Mouse (Mus musculus) cerebral cortex, adult 2 months (tissue): ENCODE data around the gene Prkce.

ENCODE experiments used
- WGBS: fragments of 180-500 bp; shearing (Covaris S2); methylation state at CpG from one replicate; pipeline ENCODE4 v1.1.7; 2018; 5-methylcytosine and 5-hydroxymethylcytosine counted together

Prkce gene

GRCm38 (mm10) chr17:86167320-86168230 lies at the start of gene Prkce:
Gene Prkce, plus strand, starts transcription at chr17:86167785.
- WGBS = under 1% methylated on average over 110 of the region's 115 CpGs

GRCm38 (mm10) chr17:86123146-86123545 lies 44.4 kb upstream of the Prkce start:
- WGBS = 91% methylated on average over 3 of the region's 3 CpGs

DNA sequence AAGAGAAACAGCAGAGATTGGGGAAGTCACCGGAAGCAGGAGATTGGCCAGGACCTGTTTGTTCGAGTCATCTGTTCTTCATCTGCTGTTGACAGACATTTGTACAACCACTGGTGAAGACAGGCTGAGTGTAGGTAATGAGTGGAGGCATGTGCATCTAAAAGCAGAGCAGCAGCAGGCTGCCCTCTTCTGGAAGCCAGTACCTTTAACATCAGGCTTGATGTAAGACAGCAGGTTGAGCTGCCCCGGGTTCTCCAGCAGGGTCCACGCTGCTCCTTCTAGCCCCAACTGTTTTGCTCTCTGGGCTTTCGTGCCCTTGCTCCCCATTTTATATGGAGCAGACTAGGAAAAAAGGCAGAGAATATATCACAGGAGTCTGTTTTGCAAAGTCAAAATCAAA lies 41.7 kb upstream of the Prkce start:
- 86% methylated on average over 5 of the region's 5 CpGs for WGBS

DNA sequence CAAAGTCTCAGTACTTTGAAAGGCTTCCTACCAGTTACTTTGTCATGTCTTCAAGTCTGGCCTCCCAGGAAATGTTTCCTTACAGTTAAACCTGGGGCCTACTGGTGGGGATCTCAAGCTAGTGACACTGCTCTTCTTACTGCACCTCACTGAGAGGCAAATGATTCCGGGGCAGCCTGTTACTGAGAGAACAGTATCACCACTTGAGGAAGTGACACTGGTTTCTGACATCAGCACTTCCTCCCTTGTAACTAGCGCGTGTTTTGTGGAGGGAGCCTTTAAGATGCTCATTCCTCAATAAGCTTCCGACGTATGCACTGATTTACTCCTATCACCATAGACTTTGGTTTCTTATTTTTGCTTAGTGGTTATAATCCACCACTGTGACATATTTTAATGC lies 39.4 kb upstream of the Prkce start:
- WGBS = 91% methylated on average over 5 of the region's 5 CpGs

DNA sequence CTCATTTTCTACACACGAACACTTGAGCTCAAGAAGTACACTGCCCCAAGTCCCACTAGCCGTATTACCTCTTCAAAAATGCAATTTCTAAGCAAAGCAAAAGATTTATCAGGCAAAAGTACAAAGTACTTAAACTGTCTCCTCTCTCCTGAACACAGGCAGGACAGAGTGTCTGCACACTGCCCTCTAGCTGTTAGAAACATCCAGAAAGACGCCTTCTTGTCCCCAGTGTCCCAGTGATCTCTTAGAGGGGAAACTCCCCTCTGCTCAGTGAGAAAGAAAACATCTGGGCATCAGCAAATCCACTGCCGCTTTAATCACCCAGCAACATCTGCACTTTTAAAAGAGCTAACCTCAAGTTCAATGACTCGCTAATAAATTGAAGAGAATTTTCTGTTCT lies 35.1 kb upstream of the Prkce start:
- 81% methylated on average over 5 of the region's 5 CpGs for WGBS

DNA sequence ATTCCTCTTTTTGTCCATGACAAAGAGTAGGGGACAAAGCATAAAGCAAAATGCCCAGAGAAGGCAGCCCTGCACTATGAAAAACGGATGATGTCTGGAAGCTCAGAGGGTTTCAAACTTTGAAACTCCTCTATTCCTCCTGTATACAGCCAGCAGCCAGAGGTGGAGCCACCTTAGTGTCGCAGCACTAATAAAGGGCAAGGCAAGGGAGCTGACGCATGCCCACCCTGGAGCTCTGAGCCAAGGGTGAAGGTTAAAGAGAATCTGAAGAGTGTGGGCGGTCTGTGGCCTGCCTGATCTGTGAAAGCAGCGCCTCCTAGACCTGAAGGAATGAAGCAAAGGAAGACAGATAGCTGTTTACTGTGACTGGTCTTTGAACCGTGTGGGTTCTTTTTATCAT lies 33.1 kb upstream of the Prkce start:
- WGBS = 92% methylated on average over 6 of the region's 6 CpGs

DNA sequence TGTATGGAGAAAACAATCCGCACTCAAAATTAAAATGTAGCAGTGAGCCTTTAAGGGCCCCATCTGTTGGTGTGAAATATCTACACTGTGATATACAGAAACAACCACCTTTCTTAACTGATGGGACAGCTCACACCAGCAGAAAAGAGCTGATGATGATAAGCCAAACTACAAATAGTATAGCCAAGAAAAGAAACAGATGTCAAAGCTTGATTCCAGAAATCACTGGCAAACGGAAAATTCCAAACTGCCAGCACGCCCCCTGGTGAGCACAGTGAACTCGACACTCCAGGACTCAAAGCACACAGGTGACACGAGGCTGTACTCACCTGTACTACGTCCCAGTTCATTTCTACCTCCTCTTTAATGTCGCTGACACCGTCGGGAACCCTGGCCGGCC lies 31.8 kb upstream of the Prkce start:
- WGBS = 78% methylated on average over 10 of the region's 10 CpGs

DNA sequence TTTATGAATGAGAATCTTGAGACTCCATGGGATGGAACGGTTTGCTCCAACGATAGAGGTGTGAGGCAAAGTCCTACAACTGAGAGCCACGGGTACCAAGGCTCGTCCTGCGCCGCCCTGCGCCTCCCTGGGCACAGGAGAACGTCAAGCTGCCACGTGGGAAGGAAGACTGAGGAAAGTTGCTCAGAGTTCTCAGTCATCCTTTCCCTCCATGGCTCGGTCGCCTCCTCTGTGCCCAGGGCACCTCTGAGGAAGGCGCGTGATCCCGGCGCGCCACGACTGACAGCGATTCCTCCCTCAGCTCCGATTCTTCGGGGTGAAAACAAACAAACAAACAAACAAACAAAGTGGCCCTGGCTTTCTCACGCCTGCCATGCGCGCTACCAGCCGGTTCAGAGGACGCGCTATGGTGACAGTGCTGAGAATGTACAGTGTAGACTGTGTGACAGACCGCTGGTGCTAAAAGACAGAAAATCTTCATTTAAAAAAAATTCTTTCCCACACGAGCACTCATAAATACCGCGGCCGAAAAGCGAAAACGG lies 23.0 kb upstream of the Prkce start:
- WGBS = under 1% methylated on average over 33 of the region's 33 CpGs

DNA sequence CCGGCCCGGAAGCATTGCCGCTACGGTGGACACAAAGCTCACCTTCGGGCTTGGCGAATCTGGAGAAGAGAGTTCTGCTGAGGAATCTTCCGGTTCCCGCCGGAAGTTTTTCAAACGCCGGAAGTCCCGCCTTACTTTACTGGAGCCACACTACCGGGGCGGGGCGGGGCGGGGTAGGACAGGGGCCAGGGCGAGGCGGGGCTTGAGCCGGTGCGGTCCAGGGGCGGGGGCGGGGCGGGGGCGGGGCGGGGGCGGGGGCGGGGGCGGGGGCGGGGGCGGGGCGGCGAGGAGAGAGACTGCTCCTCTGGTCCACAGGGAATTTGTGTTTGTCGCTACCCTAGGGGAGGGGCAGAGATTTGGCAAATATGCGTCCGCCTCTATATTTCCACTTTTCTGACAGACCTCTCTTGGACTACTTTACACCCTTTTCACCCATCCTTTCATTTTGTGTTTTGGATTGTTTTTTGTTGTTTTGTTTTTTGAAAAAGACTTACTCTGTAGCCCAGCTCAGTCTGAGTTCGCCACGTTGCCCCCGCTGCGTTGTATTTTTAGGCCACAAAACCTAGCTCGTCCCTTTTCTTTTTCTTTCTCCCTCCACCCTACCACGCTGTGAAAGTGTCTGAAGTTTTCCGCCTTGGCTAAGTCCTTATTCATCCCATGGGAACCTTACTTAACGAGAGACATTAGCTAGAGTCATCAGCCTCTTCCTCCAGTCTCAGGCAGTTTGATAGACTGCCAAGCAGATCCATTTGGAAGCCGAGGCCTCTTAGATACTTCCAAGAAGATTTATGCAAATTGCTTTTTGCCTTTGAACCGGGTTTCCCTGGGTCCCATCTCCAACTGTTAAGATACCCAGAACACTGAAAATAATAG lies 22.3 kb upstream of the Prkce start, which contains the start of gene Srbd1:
Gene Srbd1, minus strand, starts transcription at position 97 of the 873 bp plus-strand sequence.
- WGBS = 1% methylated on average over 29 of the region's 45 CpGs

- 95% methylated on average over 1 of the region's 1 CpGs for WGBS
Measured at GRCm38 (mm10) chr17:86149726-86150125, 17.9 kb upstream of the Prkce start.

DNA sequence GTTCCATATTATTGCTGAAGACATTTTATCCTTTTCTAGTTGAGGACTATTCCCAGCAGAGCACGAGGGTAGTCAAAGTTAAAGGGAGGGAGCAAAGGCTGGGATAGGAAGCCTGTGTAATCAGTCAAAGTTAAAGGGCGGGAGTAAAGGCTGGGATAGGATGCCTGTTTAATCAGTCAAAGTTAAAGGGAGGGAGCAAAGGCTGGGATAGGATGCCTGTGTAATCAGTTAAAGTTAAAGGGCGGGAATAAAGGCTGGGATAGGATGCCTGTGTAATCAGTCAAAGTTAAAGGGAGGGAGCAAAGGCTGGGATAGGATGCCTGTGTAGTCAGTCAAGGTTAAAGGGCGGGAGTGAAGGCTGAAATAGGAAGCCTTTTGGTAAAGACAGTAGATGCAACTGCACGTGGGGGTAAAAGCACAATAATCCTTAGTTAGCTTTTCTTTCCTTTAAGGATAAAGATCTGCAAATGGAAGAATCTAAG lies 16.7 kb upstream of the Prkce start:
- WGBS = 9% methylated on average over 5 of the region's 5 CpGs

DNA sequence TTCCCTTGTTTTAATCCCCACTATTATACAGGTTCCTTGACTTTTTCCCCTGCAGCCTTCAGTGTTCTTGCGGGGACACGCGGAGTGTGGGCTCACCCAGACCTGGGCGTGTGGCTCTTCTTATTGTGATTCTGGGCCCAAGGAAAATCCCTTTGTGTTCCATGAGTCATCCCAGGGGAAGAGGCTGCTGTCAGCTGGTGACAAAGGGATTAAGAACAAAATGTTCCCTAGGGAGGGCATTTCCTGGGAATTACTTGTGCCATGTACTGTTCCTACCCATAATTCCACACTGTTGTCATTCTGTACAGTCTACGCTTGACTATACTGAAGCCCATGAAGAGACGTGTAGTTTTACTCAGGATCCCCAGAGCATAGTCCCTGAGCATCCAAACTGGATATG lies 10.6 kb upstream of the Prkce start:
- WGBS = 76% methylated on average over 6 of the region's 6 CpGs

DNA sequence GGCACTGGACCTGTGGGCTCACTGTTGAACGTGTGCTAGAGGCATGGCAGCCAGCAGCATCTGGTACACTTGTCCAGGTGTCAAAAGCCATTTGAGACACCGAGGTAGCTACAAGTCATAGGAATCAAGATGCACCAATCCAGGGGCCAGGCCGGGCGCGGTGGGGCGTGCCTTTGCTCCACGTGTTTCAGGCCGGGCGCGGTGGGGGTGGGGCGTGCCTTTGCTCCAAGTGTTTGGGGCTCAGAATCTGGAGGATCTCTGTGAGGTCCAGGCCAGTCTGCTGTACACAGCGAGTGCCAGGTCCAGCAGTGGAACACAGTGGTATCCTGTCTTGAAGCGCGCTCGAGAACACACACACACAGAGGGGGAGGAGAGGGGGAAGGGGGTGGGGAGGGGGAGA lies 4.9 kb upstream of the Prkce start:
- 76% methylated on average over 15 of the region's 15 CpGs for WGBS

DNA sequence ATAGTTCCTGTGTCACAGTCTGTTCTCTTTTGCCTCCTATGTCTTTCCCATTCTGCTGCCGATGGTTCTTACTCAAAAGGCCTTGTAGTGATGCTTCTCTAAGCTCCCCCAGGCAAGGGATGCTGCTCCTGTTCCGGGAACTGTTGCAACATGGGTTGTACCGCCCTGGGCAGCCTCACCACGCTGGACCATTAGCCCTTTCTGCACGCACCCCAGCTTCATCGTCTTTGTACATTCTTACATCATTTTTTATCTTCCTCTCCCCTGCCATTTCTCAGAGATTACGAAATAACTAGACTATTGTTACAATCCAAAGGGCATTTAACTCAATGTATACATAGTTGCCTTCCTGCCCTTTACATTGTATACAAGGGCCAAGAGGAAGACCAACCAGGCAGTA lies 3.2 kb upstream of the Prkce start:
- WGBS = 91% methylated on average over 7 of the region's 7 CpGs

DNA sequence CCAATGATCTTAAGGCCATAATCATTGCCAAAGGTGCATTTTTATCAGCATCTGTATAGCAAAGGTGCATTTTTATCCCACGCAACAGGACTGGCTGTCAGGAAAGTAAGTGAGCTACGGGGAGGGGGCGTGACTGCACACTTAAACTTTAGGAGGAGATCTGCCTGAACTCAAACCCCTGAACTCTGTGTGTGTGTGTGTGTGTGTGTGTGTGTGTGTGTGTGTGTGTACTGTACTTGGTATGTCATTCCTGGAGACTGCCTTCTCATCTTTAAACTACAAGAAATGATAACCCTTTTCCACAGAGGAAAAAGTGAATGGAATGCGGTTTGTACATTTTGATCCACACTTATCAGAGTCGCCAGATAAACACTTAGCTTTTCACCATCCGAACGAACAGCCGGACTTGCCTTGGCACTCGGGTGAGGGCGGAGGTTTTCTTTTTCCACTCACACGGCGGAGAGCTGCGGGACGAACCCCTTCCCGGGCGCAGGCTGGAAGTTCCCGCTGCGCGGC lies 1.5 kb upstream of the Prkce start:
- WGBS = 12% methylated on average over 19 of the region's 19 CpGs

- WGBS = under 1% methylated on average over 46 of the region's 46 CpGs
Measured at GRCm38 (mm10) chr17:86166567-86167319, 842 bp upstream of the Prkce start.

DNA sequence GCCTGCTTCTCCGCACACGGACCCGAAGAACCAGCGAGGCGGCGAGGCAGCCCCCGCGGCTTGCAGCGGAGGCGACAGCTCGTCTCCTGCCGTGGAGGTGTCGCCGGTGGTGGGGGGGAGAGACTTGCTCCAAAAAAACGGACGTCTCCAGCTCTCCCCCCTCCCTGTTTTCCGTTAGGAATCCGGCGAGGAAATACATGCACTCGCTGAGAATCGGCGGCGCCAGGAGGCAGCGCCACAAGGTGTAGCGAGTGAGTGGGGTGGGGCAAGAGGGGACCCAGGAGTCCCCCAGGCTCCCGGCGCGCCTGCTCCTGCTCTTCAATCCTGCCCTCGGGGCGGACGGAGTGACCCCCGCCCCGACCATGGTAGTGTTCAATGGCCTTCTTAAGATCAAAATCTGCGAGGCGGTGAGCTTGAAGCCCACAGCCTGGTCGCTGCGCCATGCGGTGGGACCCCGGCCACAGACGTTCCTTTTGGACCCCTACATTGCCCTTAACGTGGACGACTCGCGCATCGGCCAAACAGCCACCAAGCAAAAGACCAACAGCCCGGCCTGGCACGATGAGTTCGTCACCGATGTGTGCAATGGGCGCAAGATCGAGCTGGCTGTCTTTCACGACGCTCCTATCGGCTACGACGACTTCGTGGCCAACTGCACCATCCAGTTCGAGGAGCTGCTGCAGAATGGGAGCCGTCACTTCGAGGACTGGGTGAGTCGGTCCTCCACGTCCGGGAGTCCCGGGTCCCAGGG lies 821 bp downstream of the Prkce start:
- WGBS = under 1% methylated on average over 64 of the region's 64 CpGs

DNA sequence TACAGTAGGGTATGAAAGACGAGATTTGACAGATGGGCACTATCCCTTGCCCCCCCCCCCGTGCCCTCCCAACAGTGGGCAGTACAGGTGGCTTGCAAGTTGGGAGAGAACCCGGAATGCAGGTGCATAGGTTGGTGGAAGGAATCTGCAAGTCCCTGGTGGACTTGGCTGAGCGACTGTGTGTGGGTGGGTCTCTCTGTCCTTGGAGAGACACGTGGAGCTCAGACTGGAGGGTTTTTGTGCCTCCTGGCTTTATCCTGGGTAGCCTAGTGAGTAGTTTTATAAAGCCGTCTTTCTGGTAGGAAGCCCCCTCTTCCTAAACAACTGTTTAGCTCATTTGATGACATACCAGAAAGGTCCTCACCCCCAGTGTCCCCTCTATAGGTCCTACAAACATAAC lies 1.5 kb downstream of the Prkce start:
- 17% methylated on average over 6 of the region's 6 CpGs for WGBS

DNA sequence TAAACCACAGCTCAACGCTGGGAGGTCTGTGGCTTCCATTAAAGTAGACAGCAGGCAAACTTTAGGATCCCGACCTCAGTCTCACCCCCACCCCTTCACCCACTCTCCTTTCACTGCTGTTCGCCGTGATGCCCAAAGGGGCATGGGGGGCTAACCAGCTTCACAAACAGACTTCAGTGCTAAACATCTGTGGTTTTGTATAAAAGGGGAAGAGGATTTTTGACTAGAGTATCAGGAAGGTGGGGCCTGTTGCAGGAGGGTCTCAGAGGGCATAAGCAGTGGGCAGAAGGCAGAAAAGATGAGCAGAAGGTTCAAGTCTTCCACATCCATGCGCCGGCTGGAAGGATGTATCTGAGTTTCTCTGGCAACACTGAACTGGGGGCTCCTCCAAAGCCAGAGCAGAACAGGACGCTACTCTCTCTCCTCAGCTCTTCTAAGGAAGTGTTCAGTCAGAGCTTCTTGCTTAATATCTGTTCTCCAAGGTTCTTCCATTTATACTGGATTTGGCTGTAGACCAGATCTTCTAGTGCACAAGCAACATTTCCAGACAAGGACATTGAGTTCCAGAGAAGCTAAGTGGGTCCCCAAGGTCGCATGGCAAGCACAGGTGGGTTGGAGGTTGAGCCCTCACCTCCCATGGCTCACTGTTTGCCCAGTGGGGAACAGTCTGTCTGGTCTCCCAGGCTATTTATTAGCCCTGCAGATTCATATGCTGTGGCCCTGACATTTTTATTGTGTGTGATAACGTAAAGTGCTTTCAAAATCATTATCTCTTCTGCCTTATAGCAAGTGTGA lies 2.8 kb downstream of the Prkce start:
- 42% methylated on average over 9 of the region's 9 CpGs for WGBS

GRCm38 (mm10) chr17:86175516-86175915 lies 7.9 kb downstream of the Prkce start:
- WGBS = 82% methylated on average over 9 of the region's 9 CpGs
